Mouse (Mus musculus) embryonic facial prominence, embryonic 11.5 days (tissue): ENCODE data around the gene Strip1. TPM values are rescaled to one million over a fixed set of nuclear protein-coding genes. Genes with fewer than 3 reads are reported as not detected.

Experiments
- ATAC-seq: fragments of 200-750 bp; cut with Nextera tagmentation; replicated peaks from 2 replicates; pipeline ENCODE4 v1.8.0; 2017; ENCODE audit warnings: low read depth; ENCODE audit not compliant: insufficient number of reproducible peaks, low FRiP score, low TSS enrichment
- DNase-seq: peaks from one replicate; pipeline ENCODE4 v3.0.0-alpha.2; 2015; ENCODE audit warnings: low spot score
- H3K27ac ChIP-seq: fragments of 300-500 bp; sonication (generic); replicated peaks from 2 replicates; pipeline ENCODE4 v1.5.1; 2014; ENCODE audit warnings: mild to moderate bottlenecking, low read depth, low read length, control low read depth
- H3K27me3 ChIP-seq: fragments of 300-500 bp; sonication (generic); 2 replicates; pipeline ENCODE4 v1.6.1; 2014; ENCODE audit warnings: mild to moderate bottlenecking, low read length, moderate library complexity, mixed read lengths; ENCODE audit not compliant: control insufficient read depth, insufficient read depth
- H3K36me3 ChIP-seq: fragments of 300-500 bp; sonication (generic); replicated peaks from 2 replicates; pipeline ENCODE4 v1.6.1; 2014; ENCODE audit warnings: low read depth, mild to moderate bottlenecking, low read length, moderate library complexity, mixed read lengths; ENCODE audit not compliant: control insufficient read depth, insufficient read depth
- H3K4me1 ChIP-seq: fragments of 300-500 bp; sonication (generic); 2 replicates; pipeline ENCODE4 v1.6.1; 2014; ENCODE audit warnings: low read length, mixed read lengths; ENCODE audit not compliant: control insufficient read depth, insufficient read depth
- H3K4me2 ChIP-seq: fragments of 300-500 bp; sonication (generic); 2 replicates; pipeline ENCODE4 v1.6.1; 2014; ENCODE audit warnings: low read depth, mild to moderate bottlenecking, control low read depth, low read length, moderate library complexity
- H3K4me3 ChIP-seq: fragments of 300-500 bp; sonication (generic); 2 replicates; pipeline ENCODE4 v1.5.1; 2014; ENCODE audit warnings: low read depth, low read length, control low read depth
- H3K9ac ChIP-seq: fragments of 300-500 bp; sonication (generic); replicated peaks from 2 replicates; pipeline ENCODE4 v1.6.1; 2014; ENCODE audit warnings: mild to moderate bottlenecking, control low read depth, low read length
- H3K9me3 ChIP-seq: fragments of 300-500 bp; sonication (generic); replicated peaks from 2 replicates; pipeline ENCODE4 v1.6.1; 2016; ENCODE audit warnings: mild to moderate bottlenecking, low read length, inconsistent platforms, mixed read lengths; ENCODE audit not compliant: control insufficient read depth
- WGBS: fragments of 180-500 bp; shearing (Covaris S2); extraction: QIAGEN DNeasy Blood & Tissue Kit; methylation state at CpG from one replicate; pipeline ENCODE4 v1.1.7; 2014; 5-methylcytosine and 5-hydroxymethylcytosine counted together
- polyA plus RNA-seq: library from polyadenylated mRNA; unstranded; fragments of >200 nt; fragmentation: Nextera tagmentation; extraction: Ambion mirVana; gene quantifications from 2 replicates; pipeline ENCODE4 v1.2.1, GENCODE M21; 2014

Gene Strip1
- polyA plus RNA-seq, 1 experiment from 2014 or later = 75.0 TPM

GRCm38 (mm10) chr3:107568721-107569120 is 62.8 kb downstream of the Strip1 start:
- DNase-seq = no peak
- no peaks in the 10 kb centered on the region for H3K36me3 ChIP-seq
- ATAC-seq = no peak
- no peak overlapping the region for H3K9ac ChIP-seq
- H3K9me3 ChIP-seq = no peaks in the 10 kb centered on the region
- WGBS = 60% methylated on average over 4 of the region's 4 CpGs
- peaks cover 3% of the 10 kb centered on the region; the same call in 1 of the 2 replicates for H3K4me1 ChIP-seq
- no peak overlapping the region for H3K27ac ChIP-seq
- H3K27me3 ChIP-seq = no peaks in the 10 kb centered on the region
- H3K4me2 ChIP-seq = no peak overlapping the region
- H3K4me3 ChIP-seq = no peak overlapping the region

DNA sequence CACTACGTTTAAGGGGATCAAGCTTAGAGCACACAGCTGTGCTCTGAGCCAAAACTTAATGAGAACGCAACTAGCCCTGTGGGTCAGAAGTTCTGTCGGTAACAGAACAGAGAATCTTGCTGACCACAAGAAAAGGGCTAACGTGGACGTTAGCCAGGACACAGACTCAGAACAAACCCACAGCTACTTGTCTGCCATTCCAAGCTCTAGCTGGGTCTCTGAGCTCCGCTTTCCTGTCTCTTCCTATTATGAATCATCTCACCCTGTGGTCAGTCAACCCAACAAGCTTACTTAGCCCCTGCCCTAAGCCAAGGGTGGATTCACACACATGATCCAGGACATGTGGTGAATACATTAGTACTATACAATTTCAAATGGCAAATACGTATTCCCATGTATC is 63.7 kb downstream of the Strip1 start:
- Histone ChIP-seq H3K27ac (no peak overlapping the region), H3K9ac (no peak overlapping the region), H3K4me2 (no peak overlapping the region), H3K27me3 (no peaks in the 10 kb centered on the region), H3K4me1 (peaks cover 7% of the 10 kb centered on the region; the same call in 1 of the 2 replicates), H3K9me3 (no peaks in the 10 kb centered on the region), H3K4me3 (no peak overlapping the region), H3K36me3 (no peaks in the 10 kb centered on the region)
- 82% methylated on average over 7 of the region's 7 CpGs for WGBS
- ATAC-seq (no peak), DNase-seq (no peak)

DNA sequence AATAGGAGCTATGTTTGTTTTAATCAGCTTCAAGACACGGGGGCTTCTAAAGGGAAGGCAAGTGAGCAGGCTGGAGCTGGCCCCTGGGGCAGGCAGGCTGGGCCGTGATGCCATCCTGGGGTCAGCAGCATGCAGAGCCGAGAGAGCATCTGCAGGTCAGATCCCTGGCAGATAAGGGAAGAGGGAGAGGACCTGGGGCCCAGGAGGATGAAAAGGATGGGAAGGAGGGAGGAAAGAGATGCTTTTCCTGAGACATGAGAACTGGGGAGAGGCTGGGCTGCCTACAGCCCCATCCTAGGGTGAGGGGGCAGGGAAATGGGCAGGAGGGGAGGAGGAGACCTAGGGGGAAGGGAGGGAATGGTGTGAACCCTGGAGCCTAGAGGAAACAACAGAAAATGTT is 66.2 kb downstream of the Strip1 start:
- peak; percentile 45 for DNase-seq
- Histone ChIP-seq H3K27ac (no peak overlapping the region), H3K9me3 (no peaks in the 10 kb centered on the region)

DNA sequence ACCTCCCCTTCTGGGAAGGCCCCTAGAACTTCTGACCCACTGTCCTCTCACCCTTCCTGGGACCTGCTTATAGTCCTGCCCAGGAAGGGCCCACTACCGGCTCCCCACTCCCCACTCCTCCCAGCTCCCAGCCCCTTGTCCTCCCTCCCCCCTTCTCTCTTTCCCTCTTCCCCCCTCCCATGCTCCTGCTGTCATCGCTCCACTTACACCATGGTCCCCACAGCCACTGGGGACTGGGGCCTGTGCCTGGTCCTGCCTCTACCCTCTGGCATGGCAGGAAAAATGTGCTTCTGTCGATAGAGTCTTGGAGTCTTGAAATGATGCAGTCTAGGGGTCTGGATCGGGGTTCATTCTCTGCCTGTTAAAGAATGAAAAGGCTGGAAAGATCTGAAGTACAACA is 67.6 kb downstream of the Strip1 start:
- no peaks in the 10 kb centered on the region for H3K36me3 ChIP-seq
- no peak overlapping the region for H3K27ac ChIP-seq
- 27% methylated on average over 4 of the region's 4 CpGs for WGBS
- no peak overlapping the region for H3K4me3 ChIP-seq
- peaks cover 7% of the 10 kb centered on the region; the same call in 1 of the 2 replicates for H3K4me1 ChIP-seq
- no peaks in the 10 kb centered on the region for H3K27me3 ChIP-seq
- H3K9me3 ChIP-seq = no peaks in the 10 kb centered on the region
- no peak overlapping the region for H3K9ac ChIP-seq
- ATAC-seq = no peak
- DNase-seq = no peak
- H3K4me2 ChIP-seq = no peak overlapping the region

More for the DNA sequence above, 66.2 kb downstream of the Strip1 start:
- Histone ChIP-seq H3K36me3 (no peaks in the 10 kb centered on the region), H3K27me3 (no peaks in the 10 kb centered on the region), H3K9ac (0 out of 2 replicates have a peak overlapping the region, but pooled peaks have one; percentile 22), H3K4me2 (no peak overlapping the region), H3K4me1 (peaks cover 7% of the 10 kb centered on the region; the same call in 1 of the 2 replicates), H3K4me3 (no peak overlapping the region)
- 25% methylated on average over 3 of the region's 3 CpGs for WGBS
- 0 out of 2 replicates have a peak, but pooled peaks have one; percentile 24 for ATAC-seq

DNA sequence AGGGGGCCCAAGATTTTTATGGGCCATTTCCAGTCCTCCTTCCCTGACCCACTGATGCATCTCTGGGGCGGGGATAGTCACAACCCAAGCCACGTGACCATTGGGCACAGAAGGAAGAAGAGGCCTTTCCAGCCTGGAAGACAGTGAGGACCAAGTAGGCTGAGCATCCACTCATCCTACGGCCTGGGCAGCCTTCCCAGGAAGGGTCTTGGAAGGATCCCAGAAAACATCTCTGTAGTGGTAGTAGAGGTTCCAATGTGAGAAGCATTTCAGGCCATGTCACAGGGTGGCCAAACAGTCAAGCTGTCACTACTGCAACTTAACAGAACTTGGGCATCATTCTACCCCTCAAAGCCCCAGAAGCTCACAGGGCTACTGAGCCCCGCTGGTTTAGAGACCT is 68.9 kb downstream of the Strip1 start:
- Histone ChIP-seq H3K9me3 (no peaks in the 10 kb centered on the region), H3K4me3 (no peak overlapping the region), H3K9ac (no peak overlapping the region), H3K4me1 (peaks cover 7% of the 10 kb centered on the region; the same call in 1 of the 2 replicates), H3K36me3 (no peaks in the 10 kb centered on the region), H3K27me3 (no peaks in the 10 kb centered on the region), H3K27ac (no peak overlapping the region), H3K4me2 (no peak overlapping the region)
- ATAC-seq = no peak
- 88% methylated on average over 4 of the region's 4 CpGs for WGBS
- DNase-seq = no peak

Other genes starting within 250 kb of the Strip1 start
- gene Kcnc4, start 172.1 kb downstream of the Strip1 start, polyA plus RNA-seq = 0.14 and 0.26 TPM in 2 replicates
- gene Slc6a17, start 113.7 kb downstream of the Strip1 start, polyA plus RNA-seq = 2.9 and 5.8 TPM in 2 replicates
- 0.15 and 0.79 TPM in 2 replicates for gene Ubl4b, start 76.6 kb downstream of the Strip1 start, polyA plus RNA-seq
- 34.3 and 39.6 TPM in 2 replicates for gene Alx3, start 36.7 kb downstream of the Strip1 start, polyA plus RNA-seq
- gene Gm10961, start 372 bp downstream of the Strip1 start, polyA plus RNA-seq = not detected in 2 replicates
- gene Ahcyl1, start 64.9 kb upstream of the Strip1 start, polyA plus RNA-seq = 108 and 122 TPM in 2 replicates
- 3.6 and 3.9 TPM in 2 replicates for gene Csf1, start 128.8 kb upstream of the Strip1 start, polyA plus RNA-seq
- not detected in 2 replicates for gene Eps8l3, start 245.5 kb upstream of the Strip1 start, polyA plus RNA-seq